Mouse (Mus musculus) forebrain, embryonic 14.5 days (tissue): ENCODE results near the gene Apba3. TPM values are rescaled to one million over a fixed set of nuclear protein-coding genes. Genes with fewer than 3 reads are reported as not detected.

ENCODE experiments used
- ATAC-seq: fragments of 200-750 bp; cut with Nextera tagmentation; 2 replicates; pipeline ENCODE4 v1.8.0; 2017; ENCODE audit warnings: mild to moderate bottlenecking, moderate library complexity
- DNase-seq: peaks from one replicate; pipeline ENCODE4 v3.0.0-alpha.2; 2015; ENCODE audit warnings: low spot score
- H3K27ac ChIP-seq: fragments of 300-500 bp; sonication (generic); 2 replicates; pipeline ENCODE4 v1.5.1; 2014; ENCODE audit warnings: low read depth, mild to moderate bottlenecking, control low read depth, low read length, moderate library complexity
- H3K27me3 ChIP-seq: fragments of 300-500 bp; sonication (generic); replicated peaks from 2 replicates; pipeline ENCODE4 v1.6.1; 2014; ENCODE audit warnings: low read length, control low read depth, mixed read lengths; ENCODE audit not compliant: control insufficient read depth, insufficient read depth
- H3K36me3 ChIP-seq: fragments of 300-500 bp; sonication (generic); 2 replicates; pipeline ENCODE4 v1.6.1; 2014; ENCODE audit warnings: low read length, control low read depth; ENCODE audit not compliant: control insufficient read depth, insufficient read depth
- H3K4me1 ChIP-seq: fragments of 300-500 bp; sonication (generic); 2 replicates; pipeline ENCODE4 v1.6.1; 2014; ENCODE audit warnings: antibody characterized with exemption, low read length, control low read depth; ENCODE audit not compliant: control insufficient read depth, insufficient read depth
- H3K4me2 ChIP-seq: fragments of 300-500 bp; sonication (generic); 2 replicates; pipeline ENCODE4 v1.6.1; 2014; ENCODE audit warnings: mild to moderate bottlenecking, control low read depth, low read length
- H3K4me3 ChIP-seq: fragments of 300-500 bp; sonication (generic); 2 replicates; pipeline ENCODE4 v1.5.1; 2014; ENCODE audit warnings: low read depth, low read length, control low read depth
- H3K9ac ChIP-seq: fragments of 300-500 bp; sonication (generic); 2 replicates; pipeline ENCODE4 v1.6.1; 2014; ENCODE audit warnings: mild to moderate bottlenecking, low read length, control low read depth, moderate library complexity
- H3K9me3 ChIP-seq: fragments of 300-500 bp; sonication (generic); replicated peaks from 2 replicates; pipeline ENCODE4 v1.6.1; 2016; ENCODE audit warnings: low read length, control low read depth, mixed read lengths; ENCODE audit not compliant: control insufficient read depth
- WGBS: fragments of 180-500 bp; shearing (Covaris S2); extraction: QIAGEN DNeasy Blood & Tissue Kit; methylation state at CpG from one replicate; pipeline ENCODE4 v1.1.7; 2014; 5-methylcytosine and 5-hydroxymethylcytosine counted together
- polyA plus RNA-seq: library from polyadenylated mRNA; unstranded; fragments of >200 nt; fragmentation: Nextera tagmentation; extraction: Ambion mirVana; gene quantifications from 2 replicates; pipeline ENCODE4 v1.2.1, GENCODE M21; 2014

The Apba3 gene
- polyA plus RNA-seq, 1 experiment from 2014 or later, result 30.5 TPM

DNA sequence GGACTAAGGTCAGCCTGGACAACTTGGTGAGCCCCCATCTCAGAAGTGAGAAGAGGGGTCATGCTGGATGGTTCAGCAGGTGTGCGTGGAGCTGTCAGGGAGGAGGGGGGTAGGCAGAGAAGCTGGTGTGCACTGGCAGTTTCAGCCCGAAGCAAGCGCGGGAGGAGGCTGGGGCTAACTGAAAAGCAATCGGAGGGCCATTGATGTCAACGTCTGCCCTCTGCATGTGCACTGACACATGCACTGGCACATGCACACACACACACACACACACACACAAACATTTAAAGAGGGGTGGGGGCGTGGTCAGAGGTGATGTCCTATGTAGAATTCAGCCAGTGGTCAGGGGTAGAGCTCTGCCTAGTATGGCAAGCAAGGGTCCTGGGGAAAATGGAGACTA lies 35.3 kb upstream of the Apba3 start:
- Histone ChIP-seq H3K36me3 (no peaks in the 10 kb centered on the region), H3K27ac (peak overlapping the region; percentile 92; the same call in 1 of the 2 replicates), H3K27me3 (no peaks in the 10 kb centered on the region), H3K9me3 (no peaks in the 10 kb centered on the region), H3K4me1 (peaks cover 17% of the 10 kb centered on the region; the same call in 1 of the 2 replicates), H3K4me3 (0 out of 2 replicates have a peak overlapping the region, but pooled peaks have one; percentile 64), H3K9ac (peak overlapping the region; percentile 91; the same call in 1 of the 2 replicates), H3K4me2 (peak overlapping the region; percentile 76)
- no peak for ATAC-seq
- WGBS, result 46% methylated on average over 7 of the region's 7 CpGs
- DNase-seq, result no peak

DNA sequence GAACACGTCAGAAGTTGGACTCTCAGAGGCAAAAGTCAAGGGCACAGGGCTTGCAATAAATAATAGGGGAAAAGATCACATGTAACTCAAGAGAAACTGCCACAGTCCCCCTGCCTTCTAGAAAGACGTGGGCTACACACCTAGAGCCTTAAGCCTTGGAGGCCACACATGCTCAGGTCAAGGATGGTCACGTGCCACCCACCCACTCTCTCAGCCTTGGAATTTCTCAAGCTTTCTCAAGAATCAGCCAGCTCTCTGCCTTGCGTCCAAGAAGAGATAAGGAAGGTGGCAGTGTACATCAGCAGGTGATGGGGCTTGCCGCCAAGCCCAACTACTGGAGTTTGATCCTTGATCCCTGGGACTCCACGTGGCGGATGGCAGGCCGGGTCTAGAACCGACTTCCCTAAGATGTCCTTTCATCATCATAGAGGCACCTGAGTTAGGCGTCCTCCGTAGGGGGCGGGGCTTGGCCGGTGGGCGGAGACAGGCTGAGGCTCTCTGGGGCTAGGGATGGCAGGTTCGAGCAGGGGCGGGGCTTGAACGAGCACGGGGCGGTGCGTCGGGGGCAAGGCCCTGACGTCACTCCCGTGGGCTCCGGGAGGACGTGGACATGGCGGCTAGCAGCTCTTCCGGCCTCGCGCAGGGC lies 34.1 kb upstream of the Apba3 start, which contains the start of gene Zfr2:
Gene Zfr2, plus strand, starts transcription at position 576 of the 646 bp plus-strand sequence.
- Histone ChIP-seq H3K36me3 (no peaks in the 10 kb centered on the region), H3K27ac (no peak within 1 kb of the TSS), H3K27me3 (no peaks in the 10 kb centered on the region), H3K9ac (peak within 1 kb of the TSS; percentile 78), H3K9me3 (no peaks in the 10 kb centered on the region), H3K4me2 (peak within 1 kb of the TSS; percentile 55), H3K4me1 (peaks cover 17% of the 10 kb centered on the region; the same call in 1 of the 2 replicates), H3K4me3 (peak within 1 kb of the TSS; percentile 57)
- DNase-seq (peak; percentile 86), ATAC-seq (peak; percentile 76)
- 9% methylated on average over 27 of the region's 29 CpGs for WGBS

DNA sequence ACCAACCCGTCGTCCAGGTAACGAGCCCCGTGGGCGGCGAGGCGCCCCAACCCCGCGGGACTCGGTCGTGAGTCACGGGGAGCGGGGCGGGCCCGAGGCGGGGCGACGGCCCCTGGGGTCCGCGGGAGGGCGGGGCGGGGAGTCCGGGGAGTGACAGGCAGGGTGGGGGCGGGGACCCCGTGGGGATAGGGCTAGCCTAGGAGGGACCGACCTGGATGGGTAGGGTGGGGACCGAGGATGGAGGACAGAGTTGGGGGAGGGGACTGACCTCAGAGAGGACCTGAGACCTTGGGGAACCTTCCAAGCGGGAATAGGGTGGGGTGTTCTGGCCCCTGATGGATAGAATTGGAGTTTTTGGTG lies 33.6 kb upstream of the Apba3 start:
- Histone ChIP-seq H3K4me3 (peak overlapping the region; percentile 57), H3K4me2 (peak overlapping the region; percentile 55), H3K4me1 (peaks cover 17% of the 10 kb centered on the region; the same call in 1 of the 2 replicates), H3K36me3 (no peaks in the 10 kb centered on the region), H3K27ac (no peak overlapping the region), H3K27me3 (no peaks in the 10 kb centered on the region), H3K9me3 (no peaks in the 10 kb centered on the region), H3K9ac (peak overlapping the region; percentile 78)
- peak; percentile 61 for ATAC-seq
- 3% methylated on average over 23 of the region's 28 CpGs for WGBS
- no peak for DNase-seq

DNA sequence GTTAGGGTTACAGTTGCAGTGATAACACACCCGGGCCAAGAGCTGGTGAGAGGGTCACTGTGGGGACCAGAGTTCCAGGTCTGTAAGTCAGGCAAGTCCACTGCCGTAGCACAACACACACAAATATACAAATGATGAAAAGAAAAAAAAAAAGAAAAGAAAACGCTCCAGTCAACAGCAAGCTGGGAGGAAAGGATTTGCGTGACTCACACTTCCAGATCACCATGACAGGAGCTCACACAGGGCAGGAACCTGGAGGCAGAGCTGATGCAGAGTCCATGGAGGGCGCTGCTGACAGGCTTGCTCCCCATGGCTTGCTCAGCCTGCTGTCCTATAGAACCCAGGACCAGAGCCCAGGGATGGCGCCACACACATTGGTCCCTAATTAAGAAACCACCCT lies 32.6 kb upstream of the Apba3 start:
- H3K4me1 ChIP-seq, result peaks cover 16% of the 10 kb centered on the region; the same call in 1 of the 2 replicates
- no peak overlapping the region for H3K27ac ChIP-seq
- ATAC-seq (no peak), DNase-seq (no peak)
- 83% methylated on average over 6 of the region's 6 CpGs for WGBS
- no peak overlapping the region; the same call in 1 of the 2 replicates for H3K4me2 ChIP-seq
- no peaks in the 10 kb centered on the region for H3K27me3 ChIP-seq
- no peaks in the 10 kb centered on the region for H3K36me3 ChIP-seq
- no peaks in the 10 kb centered on the region for H3K9me3 ChIP-seq
- no peak overlapping the region for H3K4me3 ChIP-seq
- no peak overlapping the region for H3K9ac ChIP-seq

DNA sequence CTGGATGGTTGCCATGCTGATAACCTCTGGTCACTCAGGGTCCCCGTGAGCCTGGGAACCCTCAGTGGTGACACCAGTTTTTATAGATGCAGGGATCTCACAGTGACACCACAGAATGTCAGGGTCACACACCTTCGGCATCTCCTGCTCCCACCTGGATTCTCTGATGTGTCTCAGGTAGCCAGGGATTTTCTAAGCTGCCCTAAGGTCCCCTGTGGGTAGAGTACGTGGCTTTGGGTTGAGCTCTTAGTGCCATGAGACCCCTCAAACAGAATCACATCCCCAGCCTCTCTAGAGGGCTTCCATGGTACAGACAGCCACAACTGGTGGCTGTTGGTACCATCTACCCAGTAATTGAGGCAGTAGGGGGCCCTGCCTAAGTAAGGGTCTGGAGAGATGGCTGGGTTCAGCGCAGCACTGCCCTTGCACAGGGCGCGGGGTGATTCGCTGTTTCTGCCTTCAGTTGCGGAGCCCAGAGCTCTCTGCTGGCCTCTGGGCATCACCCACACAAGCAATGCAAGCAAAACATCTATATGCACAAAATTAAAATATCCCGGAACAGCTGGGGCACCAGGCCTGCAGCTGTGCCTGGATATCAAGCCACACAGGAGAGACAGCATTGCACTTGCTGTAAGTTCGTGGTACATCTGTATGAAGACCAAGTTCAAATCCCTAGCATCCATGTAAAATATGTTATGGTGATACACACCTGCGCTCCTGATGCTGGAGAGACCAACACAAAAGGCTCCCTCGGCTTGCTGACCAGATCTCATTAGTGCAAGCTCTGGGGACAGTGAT lies 30.1 kb upstream of the Apba3 start:
- no peaks in the 10 kb centered on the region for H3K9me3 ChIP-seq
- 86% methylated on average over 12 of the region's 12 CpGs for WGBS
- H3K4me3 ChIP-seq, result no peak overlapping the region
- no peak for ATAC-seq
- no peak overlapping the region for H3K27ac ChIP-seq
- DNase-seq, result no peak
- H3K36me3 ChIP-seq, result no peaks in the 10 kb centered on the region
- peaks cover 15% of the 10 kb centered on the region; the same call in 1 of the 2 replicates for H3K27me3 ChIP-seq
- no peak overlapping the region for H3K9ac ChIP-seq
- no peak overlapping the region for H3K4me2 ChIP-seq
- H3K4me1 ChIP-seq, result peaks cover 9% of the 10 kb centered on the region; the same call in 1 of the 2 replicates

DNA sequence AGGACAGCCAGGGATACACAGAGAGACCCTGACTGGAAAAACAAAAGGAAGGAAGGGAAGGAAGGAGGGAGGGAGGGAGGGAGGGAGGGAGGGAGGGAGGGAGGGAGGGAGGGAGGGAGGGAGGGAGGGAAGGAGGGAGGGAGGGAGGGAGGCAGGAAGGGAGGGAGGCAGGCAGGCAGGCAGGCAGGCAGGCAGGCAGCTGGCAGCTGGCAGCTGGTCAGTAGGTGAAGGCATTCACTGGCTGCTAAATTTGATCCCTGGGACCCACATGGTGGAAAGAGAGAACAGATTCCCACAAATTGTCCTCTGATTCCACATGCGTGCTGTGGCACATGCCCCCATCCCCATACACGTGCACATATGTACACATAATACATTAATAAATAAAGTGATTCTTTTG lies 28.1 kb upstream of the Apba3 start:
- Histone ChIP-seq H3K36me3 (no peaks in the 10 kb centered on the region; the same call in 1 of the 2 replicates), H3K27me3 (peaks cover 15% of the 10 kb centered on the region; the same call in 1 of the 2 replicates), H3K4me2 (no peak overlapping the region), H3K9ac (no peak overlapping the region), H3K9me3 (no peaks in the 10 kb centered on the region), H3K4me1 (peaks cover 1% of the 10 kb centered on the region; the same call in 1 of the 2 replicates), H3K27ac (no peak overlapping the region), H3K4me3 (no peak overlapping the region)
- no peak for ATAC-seq
- no peak for DNase-seq
- 88% methylated on average over 2 of the region's 2 CpGs for WGBS

DNA sequence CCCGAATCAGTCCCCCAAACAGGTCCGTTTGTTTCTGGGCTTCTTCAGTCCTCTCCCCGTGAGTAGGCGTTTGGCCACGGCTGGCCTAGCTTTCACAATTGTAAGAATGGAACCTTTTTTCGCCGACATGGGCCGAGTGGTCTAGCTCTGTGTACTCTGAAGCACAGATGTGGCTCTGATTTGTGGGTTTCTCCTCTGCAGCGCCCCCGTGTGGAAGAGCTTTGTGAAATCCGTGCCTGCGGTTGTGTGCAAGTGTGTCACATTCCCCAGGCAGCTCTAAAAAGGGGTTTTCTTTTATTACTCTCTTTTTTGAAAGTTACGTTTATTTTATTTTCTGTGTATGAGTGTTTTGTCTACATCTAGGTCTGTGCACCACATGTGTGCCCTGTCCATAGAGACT lies 25.9 kb upstream of the Apba3 start:
- H3K4me3 ChIP-seq, result no peak overlapping the region
- WGBS, result 21% methylated on average over 13 of the region's 13 CpGs
- no peaks in the 10 kb centered on the region for H3K9me3 ChIP-seq
- no peaks in the 10 kb centered on the region; the same call in 1 of the 2 replicates for H3K36me3 ChIP-seq
- ATAC-seq (no peak), DNase-seq (peak; percentile 66)
- H3K4me1 ChIP-seq, result no peaks in the 10 kb centered on the region
- H3K4me2 ChIP-seq, result no peak overlapping the region
- peaks cover 15% of the 10 kb centered on the region; the same call in 1 of the 2 replicates for H3K27me3 ChIP-seq
- H3K27ac ChIP-seq, result no peak overlapping the region
- no peak overlapping the region for H3K9ac ChIP-seq

DNA sequence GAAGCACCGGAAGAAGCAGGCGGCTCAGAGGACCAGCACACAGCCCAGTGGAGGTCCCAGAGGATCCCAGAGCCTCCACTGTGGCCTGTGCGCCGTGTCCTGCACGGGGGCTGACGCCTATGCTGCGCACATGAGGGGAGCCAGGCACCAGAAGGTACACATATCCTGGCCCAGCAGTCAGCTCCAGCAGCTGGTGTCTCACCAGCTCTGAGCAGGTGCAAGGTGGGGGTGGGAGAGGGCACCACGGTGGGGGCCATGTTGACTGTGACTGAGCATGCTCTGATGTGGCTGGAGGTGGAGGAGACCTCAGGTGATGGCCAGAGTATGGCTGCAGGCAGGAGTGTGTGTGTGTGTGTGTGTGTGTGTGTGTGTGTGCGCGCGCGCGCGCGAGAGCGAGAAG lies 24.7 kb upstream of the Apba3 start:
- H3K27me3 ChIP-seq, result peaks cover 15% of the 10 kb centered on the region; the same call in 1 of the 2 replicates

More for the DNA sequence above, 24.7 kb upstream of the Apba3 start:
- H3K4me2 ChIP-seq, result no peak overlapping the region
- H3K9ac ChIP-seq, result no peak overlapping the region
- no peaks in the 10 kb centered on the region for H3K9me3 ChIP-seq
- H3K36me3 ChIP-seq, result no peaks in the 10 kb centered on the region; the same call in 1 of the 2 replicates
- no peaks in the 10 kb centered on the region for H3K4me1 ChIP-seq
- H3K27ac ChIP-seq, result no peak overlapping the region
- 93% methylated on average over 16 of the region's 16 CpGs for WGBS
- ATAC-seq (no peak), DNase-seq (no peak)
- no peak overlapping the region for H3K4me3 ChIP-seq
